Mouse (Mus musculus): ENCODE measurements at regions not wholly inside any gene's neighbourhood (a gene's known extent, or its start where the extent isn't known, plus 50 kb on each side); places are given as distances from the start of the nearest gene placed in this dataset.

GRCm38 (mm10) chr12:21481644-21482043 lies 64.2 kb upstream of the Ywhaq start:
- DNase-seq (ENCODE audit: low spot score) = no peak

- no peak for DNase-seq (ENCODE audit: low spot score)
These were observed 62.8 kb upstream of the Ywhaq start for GRCm38 (mm10) chr12:21480226-21480625.

GRCm38 (mm10) chr12:21479251-21479650 lies 61.8 kb upstream of the Ywhaq start:
- no peak for DNase-seq (ENCODE audit: low spot score)

- no peak for DNase-seq (ENCODE audit: low spot score)
These were observed 59.1 kb upstream of the Ywhaq start for GRCm38 (mm10) chr12:21476516-21476915.

GRCm38 (mm10) chr12:21472951-21473710 lies 55.7 kb upstream of the Ywhaq start:
- no peak for DNase-seq (ENCODE audit: low spot score)

- no peak for DNase-seq (ENCODE audit: low spot score)
These were observed 55.0 kb upstream of the Ywhaq start for GRCm38 (mm10) chr12:21472487-21472886.

GRCm38 (mm10) chr12:21471986-21472385 lies 54.5 kb upstream of the Ywhaq start:
- no peak for DNase-seq (ENCODE audit: low spot score)

GRCm38 (mm10) chr12:21470286-21470685 lies 52.8 kb upstream of the Ywhaq start:
- DNase-seq (ENCODE audit: low spot score) = no peak

Measured in urinary bladder, adult 2 months (tissue).